8 mouse cellular contexts compared by ENCODE assay signal in genomic region chr2:31822524-31823371, GRCm38 (mm10). TPM values are rescaled to one million over a fixed set of nuclear protein-coding genes. Genes with fewer than 3 reads are reported as not detected.
DNase-seq lines count a peak whose midpoint lies in the region; ATAC-seq lines count a peak whose summit lies in the region.

No protein-coding gene starts in this region.

- DNase-seq in heart, adult 9 months (ENCODE audit: low spot score in 2 of 2), result no peak
- peak; percentile 48 to 60 for DNase-seq in cerebellum, postnatal 36 days
- DNase-seq in limb, embryonic 11.5 days (ENCODE audit: low spot score), result peak; percentile 47
- DNase-seq in ovary, adult 18-20 months (ENCODE audit: low spot score), result no peak

- H3K4me1 ChIP-seq in heart, embryonic 15.5 days (replicated peaks), result peaks cover 13% of the 10 kb centered on the region
- H3K4me1 ChIP-seq in hindbrain, embryonic 15.5 days (replicated peaks), result peaks cover 47% of the 10 kb centered on the region
- H3K4me1 ChIP-seq in limb, embryonic 11.5 days (ENCODE audit: control insufficient read depth, insufficient read depth, low read length), result peaks cover 9% of the 10 kb centered on the region; the same call in 1 of the 2 replicates
- H3K4me1 ChIP-seq in stomach, embryonic 14.5 days (ENCODE audit: control insufficient read depth, insufficient read depth, low read length), result peaks cover 8% of the 10 kb centered on the region; the same call in 1 of the 2 replicates

- H3K4me2 ChIP-seq in heart, embryonic 15.5 days, result peak overlapping the region; percentile 58
- peak overlapping the region; percentile 54 for H3K4me2 ChIP-seq in hindbrain, embryonic 15.5 days
- H3K4me2 ChIP-seq in limb, embryonic 11.5 days (ENCODE audit: low read depth, severe bottlenecking), result peak overlapping the region; percentile 34; the same call in 1 of the 2 replicates
- H3K4me2 ChIP-seq in stomach, embryonic 14.5 days (replicated peaks; ENCODE audit: low read depth, low read length), result peak overlapping the region; percentile 33

- H3K9me3 ChIP-seq in heart, embryonic 15.5 days (replicated peaks), result no peaks in the 10 kb centered on the region
- no peaks in the 10 kb centered on the region for H3K9me3 ChIP-seq in hindbrain, embryonic 15.5 days
- H3K9me3 ChIP-seq in limb, embryonic 11.5 days (ENCODE audit: control insufficient read depth, low read length), result no peaks in the 10 kb centered on the region
- H3K9me3 ChIP-seq in stomach, embryonic 14.5 days (ENCODE audit: control insufficient read depth, low read depth, low read length), result no peaks in the 10 kb centered on the region

- no peak for ATAC-seq in heart, embryonic 15.5 days (replicated peaks; ENCODE audit: insufficient number of reproducible peaks, insufficient read depth, low FRiP score, low read depth)
- ATAC-seq in hindbrain, embryonic 15.5 days (ENCODE audit: low FRiP score, low read depth), result peak; percentile 63
- no peak for ATAC-seq in limb, embryonic 11.5 days (ENCODE audit: insufficient number of reproducible peaks, low FRiP score, low TSS enrichment, low read depth)
- ATAC-seq in monocyte, adult 5-6 weeks (replicated peaks; ENCODE audit: insufficient number of reproducible peaks, low FRiP score, low TSS enrichment, poor library complexity, severe bottlenecking), result peak; percentile 55
- no peak for ATAC-seq in stomach, embryonic 14.5 days (ENCODE audit: insufficient number of reproducible peaks, insufficient read depth, low FRiP score, low read depth)

- no peak overlapping the region for H3K27ac ChIP-seq in heart, embryonic 15.5 days
- peak overlapping the region; percentile 61 for H3K27ac ChIP-seq in hindbrain, embryonic 15.5 days (replicated peaks)
- H3K27ac ChIP-seq in limb, embryonic 11.5 days (replicated peaks; ENCODE audit: low read depth, low read length), result no peak overlapping the region
- H3K27ac ChIP-seq in stomach, embryonic 14.5 days (ENCODE audit: low read length), result no peak overlapping the region

- peak overlapping the region; percentile 33 for H3K4me3 ChIP-seq in heart, embryonic 15.5 days
- peak overlapping the region; percentile 22 for H3K4me3 ChIP-seq in hindbrain, embryonic 15.5 days
- H3K4me3 ChIP-seq in limb, embryonic 11.5 days (ENCODE audit: low read depth, low read length), result 0 out of 2 replicates have a peak overlapping the region, but pooled peaks have one; percentile 1
- H3K4me3 ChIP-seq in stomach, embryonic 14.5 days (ENCODE audit: low read depth, low read length), result no peak overlapping the region

- peaks cover 50% of the 10 kb centered on the region for H3K27me3 ChIP-seq in heart, embryonic 15.5 days
- no peaks in the 10 kb centered on the region for H3K27me3 ChIP-seq in hindbrain, embryonic 15.5 days
- H3K27me3 ChIP-seq in limb, embryonic 11.5 days (ENCODE audit: control insufficient read depth, insufficient read depth, low read length), result peaks cover 14% of the 10 kb centered on the region
- H3K27me3 ChIP-seq in stomach, embryonic 14.5 days (ENCODE audit: control insufficient read depth, insufficient read depth, low read length), result no peaks in the 10 kb centered on the region

- WGBS in heart, embryonic 15.5 days, result 15% methylated on average over 39 of the region's 39 CpGs
- 11% methylated on average over 39 of the region's 39 CpGs for WGBS in hindbrain, embryonic 15.5 days
- WGBS in limb, embryonic 11.5 days, result 18% methylated on average over 39 of the region's 39 CpGs
- whole genome bisulfite sequencing in stomach, embryonic 14.5 days, result 15% methylated on average over 39 of the region's 39 CpGs

- no peak overlapping the region for H3K9ac ChIP-seq in heart, embryonic 15.5 days
- H3K9ac ChIP-seq in hindbrain, embryonic 15.5 days, result peak overlapping the region; percentile 40
- H3K9ac ChIP-seq in limb, embryonic 11.5 days (ENCODE audit: low read length), result 0 out of 2 replicates have a peak overlapping the region, but pooled peaks have one; percentile 12
- H3K9ac ChIP-seq in stomach, embryonic 14.5 days (replicated peaks; ENCODE audit: low read depth, low read length), result no peak overlapping the region

- H3K36me3 ChIP-seq in heart, embryonic 15.5 days, result no peaks in the 10 kb centered on the region
- H3K36me3 ChIP-seq in hindbrain, embryonic 15.5 days, result no peaks in the 10 kb centered on the region
- no peaks in the 10 kb centered on the region for H3K36me3 ChIP-seq in limb, embryonic 11.5 days (ENCODE audit: control insufficient read depth, insufficient read depth, low read length)
- no peaks in the 10 kb centered on the region for H3K36me3 ChIP-seq in stomach, embryonic 14.5 days (ENCODE audit: control insufficient read depth, insufficient read depth, low read length)

RNA-seq across cellular contexts. Expression of gene Qrfp, which starts 12.4 kb away (rescaled TPM):
- polyA plus RNA-seq in heart, embryonic 15.5 days (2015; fragmentation: Nextera tagmentation; extraction: Ambion mirVana), result 0.04 and 0.18 TPM in 2 replicates
- polyA plus RNA-seq in hindbrain, embryonic 15.5 days (2015; fragmentation: Nextera tagmentation; extraction: Ambion mirVana), result 0.12 TPM in 1 of 2 replicates, not detected in the other
- 0.09 and 0.31 TPM in 2 replicates for polyA plus RNA-seq in limb, embryonic 11.5 days (2014; fragmentation: Nextera tagmentation; extraction: Ambion mirVana)
- 9.8 to 19.1 TPM (median 10.5 TPM) in 3 replicates for total RNA-seq in monocyte, adult 5-6 weeks (2017)
- polyA plus RNA-seq in stomach, embryonic 14.5 days (2014; fragmentation: Nextera tagmentation; extraction: Ambion mirVana), result 0.11 and 0.25 TPM in 2 replicates

RNA-seq across cellular contexts. Expression of gene Fibcd1, which starts 23.1 kb away (rescaled TPM):
- not detected in 2 replicates for polyA plus RNA-seq in heart, embryonic 15.5 days (2015; fragmentation: Nextera tagmentation; extraction: Ambion mirVana)
- polyA plus RNA-seq in hindbrain, embryonic 15.5 days (2015; fragmentation: Nextera tagmentation; extraction: Ambion mirVana), result 7.7 and 8.1 TPM in 2 replicates
- 0.03 TPM in 1 of 2 replicates, not detected in the other for polyA plus RNA-seq in limb, embryonic 11.5 days (2014; fragmentation: Nextera tagmentation; extraction: Ambion mirVana)
- 0.19 TPM in 1 of 3 replicates, not detected in the others for total RNA-seq in monocyte, adult 5-6 weeks (2017)
- 0.10 TPM in 1 of 2 replicates, not detected in the other for polyA plus RNA-seq in stomach, embryonic 14.5 days (2014; fragmentation: Nextera tagmentation; extraction: Ambion mirVana)

Comparison
In these comparisons a context has a peak if more than half of its experiments do, and no peak if none do; other contexts are left out.
1. ATAC-seq: peak in hindbrain, embryonic 15.5 days (single experiment) and monocyte, adult 5-6 weeks (single experiment); none in heart, embryonic 15.5 days (single experiment), limb, embryonic 11.5 days (single experiment) and stomach, embryonic 14.5 days (single experiment).
2. H3K9ac ChIP-seq: peak in hindbrain, embryonic 15.5 days (single experiment) and limb, embryonic 11.5 days (single experiment); none in heart, embryonic 15.5 days (single experiment) and stomach, embryonic 14.5 days (single experiment).
3. DNase-seq: peak in cerebellum, postnatal 36 days (2 of 2) and limb, embryonic 11.5 days (single experiment); none in heart, adult 9 months (0 of 2) and ovary, adult 18-20 months (single experiment).
4. Peak in every context shown above with its lines, with median percentiles within 50 percentile points of each other: H3K4me2 ChIP-seq.